Mouse (Mus musculus): Measurements from ENCODE around the gene Slc25a42. TPM values are rescaled to one million over a fixed set of nuclear protein-coding genes. Genes with fewer than 3 reads are reported as not detected.

Gene Slc25a42
- total and polyA plus RNA-seq, 3 experiments, result 0.63 to 3.0 (median 2.9) TPM

GRCm38 (mm10) chr8:70222041-70222440 lies 9.9 kb upstream of the Slc25a42 start:
- no peaks in the 10 kb centered on the region for H3K9me3 ChIP-seq (replicated peaks; ENCODE audit: low read length)
- H3K4me1 ChIP-seq (ENCODE audit: control insufficient read depth in 1 of 2, insufficient read depth in 2 of 2), result 0 out of 4 replicates have a peak, but pooled peaks cover 0 to 2% of the 10 kb centered on the region in 2 experiments
- dilution Hi-C loops (cut with MboI; ENCODE audit: extremely low pct_ligation_motif_present, extremely low pct_unique_long_range_greater_than_20kb, low sequenced_read_pairs), result no loop called here
- H3K27me3 ChIP-seq (replicated peaks), result no peaks in the 10 kb centered on the region
- no peak overlapping the region for H3K9ac ChIP-seq (ENCODE audit: insufficient read depth, low read depth)
- DNase-seq (ENCODE audit: extremely low read depth), result no peak
- in situ Hi-C loops (cut with MboI; ENCODE audit: low pct_ligation_motif_present, low pct_unique_long_range_greater_than_20kb, low sequenced_read_pairs), result no loop called here
- no peak for TF ChIP-seq POLR2A (IDR thresholded peaks at IDR 0.05; ENCODE audit: low read depth, low read length)
- no peak for TF ChIP-seq SIN3A (IDR thresholded peaks at IDR 0.05; ENCODE audit: low read length)
- TF ChIP-seq CHD2 (IDR thresholded peaks at IDR 0.05; ENCODE audit: low read length), result no peak
- no peak for TF ChIP-seq TCF12 (IDR thresholded peaks at IDR 0.05; ENCODE audit: low read depth, low read length)
- no peak for TF ChIP-seq USF1 (IDR thresholded peaks at IDR 0.05; ENCODE audit: low read depth, low read length)
- no peak for TF ChIP-seq MAFK (IDR thresholded peaks at IDR 0.05; ENCODE audit: insufficient replicate concordance, low read length)
- no peak for TF ChIP-seq ZC3H11A (IDR thresholded peaks at IDR 0.05; ENCODE audit: low read depth, low read length)
- no peak for TF ChIP-seq USF2 (conservative IDR thresholded peaks at IDR 0.05; ENCODE audit: low read depth, low read length)
- no peak for TF ChIP-seq EP300 (IDR thresholded peaks at IDR 0.05; ENCODE audit: low read length)
- TF ChIP-seq CHD1 (IDR thresholded peaks at IDR 0.05; ENCODE audit: low read depth, low read length), result no peak
- no peak for TF ChIP-seq HCFC1 (IDR thresholded peaks at IDR 0.05; ENCODE audit: low read depth, low read length)
- no peak for TF ChIP-seq SMC3 (IDR thresholded peaks at IDR 0.05; ENCODE audit: low read depth, low read length)
- H3K27ac ChIP-seq (ENCODE audit: insufficient read depth, low read depth), result no peak overlapping the region
- H3K79me2 ChIP-seq (replicated peaks; ENCODE audit: control insufficient read depth, extremely low read depth, insufficient read depth, poor library complexity, severe bottlenecking), result no peaks in the 10 kb centered on the region
- peaks cover 15 to 61% of the 10 kb centered on the region in 2 experiments for H3K36me3 ChIP-seq (replicated peaks in 1 of 2; ENCODE audit: control insufficient read depth in 1 of 2, insufficient read depth in 1 of 2, low read length in 1 of 2)
- H3K4me3 ChIP-seq (replicated peaks in 1 of 3; ENCODE audit: low read depth in 2 of 3, low read length in 2 of 3, poor library complexity in 1 of 3), result no peak overlapping the region
- H3K4me2 ChIP-seq (ENCODE audit: insufficient read depth, low read depth, poor library complexity, severe bottlenecking), result no peak overlapping the region

- Histone ChIP-seq H3K4me1 (ENCODE audit: control insufficient read depth in 1 of 2, insufficient read depth in 2 of 2) (0 out of 4 replicates have a peak, but pooled peaks cover 0 to 2% of the 10 kb centered on the region in 2 experiments), H3K36me3 (replicated peaks in 1 of 2; ENCODE audit: control insufficient read depth in 1 of 2, insufficient read depth in 1 of 2, low read length in 1 of 2) (peaks cover 15 to 59% of the 10 kb centered on the region in 2 experiments), H3K79me2 (replicated peaks; ENCODE audit: control insufficient read depth, extremely low read depth, insufficient read depth, poor library complexity, severe bottlenecking) (no peaks in the 10 kb centered on the region), H3K9ac (ENCODE audit: insufficient read depth, low read depth) (no peak overlapping the region), H3K4me3 (replicated peaks in 1 of 3; ENCODE audit: low read depth in 2 of 3, low read length in 2 of 3, poor library complexity in 1 of 3) (no peak overlapping the region), H3K27me3 (replicated peaks) (no peaks in the 10 kb centered on the region), H3K4me2 (ENCODE audit: insufficient read depth, low read depth, poor library complexity, severe bottlenecking) (no peak overlapping the region), H3K9me3 (replicated peaks; ENCODE audit: low read length) (no peaks in the 10 kb centered on the region), H3K27ac (ENCODE audit: insufficient read depth, low read depth) (no peak overlapping the region)
- in situ Hi-C loops (cut with MboI; ENCODE audit: low pct_ligation_motif_present, low pct_unique_long_range_greater_than_20kb, low sequenced_read_pairs), result no loop called here
- dilution Hi-C loops (cut with MboI; ENCODE audit: extremely low pct_ligation_motif_present, extremely low pct_unique_long_range_greater_than_20kb, low sequenced_read_pairs), result no loop called here
- no peak for DNase-seq (ENCODE audit: extremely low read depth)
- no peak for TF ChIP-seq RAD21 (IDR thresholded peaks at IDR 0.05; ENCODE audit: low read depth, low read length)
- TF ChIP-seq ZMIZ1 (IDR thresholded peaks at IDR 0.05; ENCODE audit: low read depth, low read length), result no peak
- no peak for TF ChIP-seq EP300 (IDR thresholded peaks at IDR 0.05; ENCODE audit: low read length)
- TF ChIP-seq ETS1 (conservative IDR thresholded peaks at IDR 0.05; ENCODE audit: low read depth, low read length), result no peak
- no peak for TF ChIP-seq MEF2A (IDR thresholded peaks at IDR 0.05; ENCODE audit: borderline replicate concordance, low read depth, low read length)
- TF ChIP-seq USF2 (conservative IDR thresholded peaks at IDR 0.05; ENCODE audit: low read depth, low read length), result no peak
- no peak for TF ChIP-seq SMC3 (IDR thresholded peaks at IDR 0.05; ENCODE audit: low read depth, low read length)
- TF ChIP-seq MYC (IDR thresholded peaks at IDR 0.05; ENCODE audit: low read depth, low read length), result no peak
- no peak for TF ChIP-seq JUN (IDR thresholded peaks at IDR 0.05; ENCODE audit: insufficient read depth, low read depth, low read length)
These were observed 8.8 kb upstream of the Slc25a42 start for GRCm38 (mm10) chr8:70220911-70221310.

Measured in CH12.LX (cell line).